Comparison of ENCODE assay signal across 7 mouse cellular contexts in genomic region chr16:20651076-20651946, GRCm38 (mm10). TPM values are rescaled to one million over a fixed set of nuclear protein-coding genes. Genes with fewer than 3 reads are reported as not detected.
DNase-seq lines count a peak whose midpoint lies in the region; ATAC-seq and TF ChIP-seq lines count a peak whose summit lies in the region.

Gene Psmd2 (plus strand): TSS chr16:20651652.

- ATAC-seq in embryonic facial prominence, embryonic 12.5 days (ENCODE audit: insufficient number of reproducible peaks, insufficient read depth, low FRiP score, low TSS enrichment) = peak; percentile 95
- ATAC-seq in limb, embryonic 12.5 days (ENCODE audit: insufficient number of reproducible peaks, insufficient read depth, low FRiP score, low TSS enrichment, low read depth) = peak; percentile 93
- peak; percentile 98 for ATAC-seq in midbrain, embryonic 15.5 days (replicated peaks)

- peaks cover 19% of the 10 kb centered on the region for H3K36me3 ChIP-seq in embryonic facial prominence, embryonic 12.5 days
- peaks cover 4% of the 10 kb centered on the region; the same call in 1 of the 2 replicates for H3K36me3 ChIP-seq in kidney, adult 2 months (ENCODE audit: control insufficient read depth, insufficient read depth, low read length)
- peaks cover 27% of the 10 kb centered on the region for H3K36me3 ChIP-seq in limb, embryonic 12.5 days
- H3K36me3 ChIP-seq in midbrain, embryonic 15.5 days (replicated peaks) = peaks cover 18% of the 10 kb centered on the region; the same call in 1 of the 2 replicates
- peaks cover 18% of the 10 kb centered on the region for H3K36me3 ChIP-seq in spleen, adult 2 months (ENCODE audit: control insufficient read depth, insufficient read depth, low read length)

- no peaks in the 10 kb centered on the region for H3K27me3 ChIP-seq in embryonic facial prominence, embryonic 12.5 days
- no peaks in the 10 kb centered on the region for H3K27me3 ChIP-seq in kidney, adult 2 months (replicated peaks; ENCODE audit: control insufficient read depth, insufficient read depth, low read length)
- no peaks in the 10 kb centered on the region for H3K27me3 ChIP-seq in limb, embryonic 12.5 days
- no peaks in the 10 kb centered on the region for H3K27me3 ChIP-seq in midbrain, embryonic 15.5 days (replicated peaks)
- H3K27me3 ChIP-seq in spleen, adult 2 months (ENCODE audit: control insufficient read depth, insufficient read depth, low read length) = no peaks in the 10 kb centered on the region

- H3K27ac ChIP-seq in embryonic facial prominence, embryonic 12.5 days = peak within 1 kb of the TSS; percentile 64
- peak within 1 kb of the TSS; percentile 52 for H3K27ac ChIP-seq in kidney, adult 2 months (ENCODE audit: insufficient read depth, low read depth, low read length)
- peak within 1 kb of the TSS; percentile 70 for H3K27ac ChIP-seq in limb, embryonic 12.5 days
- H3K27ac ChIP-seq in midbrain, embryonic 15.5 days = peak within 1 kb of the TSS; percentile 83
- peak within 1 kb of the TSS; percentile 27 for H3K27ac ChIP-seq in spleen, adult 2 months (ENCODE audit: insufficient read depth, low read length)

- H3K4me3 ChIP-seq in embryonic facial prominence, embryonic 12.5 days = peak within 1 kb of the TSS; percentile 75
- H3K4me3 ChIP-seq in kidney, adult 2 months (ENCODE audit: insufficient read depth, low read depth, low read length) = peak within 1 kb of the TSS; percentile 67
- peak within 1 kb of the TSS; percentile 86 for H3K4me3 ChIP-seq in limb, embryonic 12.5 days (replicated peaks)
- peak within 1 kb of the TSS; percentile 90 for H3K4me3 ChIP-seq in midbrain, embryonic 15.5 days
- H3K4me3 ChIP-seq in spleen, adult 2 months (ENCODE audit: extremely low read depth, insufficient read depth, insufficient read length) = peak within 1 kb of the TSS; percentile 71

- peak; percentile 97 for DNase-seq in adrenal gland, postnatal 25 days
- DNase-seq in heart, adult 18-20 months = peak; percentile 97 to 99
- DNase-seq in kidney, adult 2 months = peak; percentile 98
- DNase-seq in spleen, adult 2 months (ENCODE audit: low read depth in 1 of 2, low spot score in 2 of 2) = peak; percentile 55 to 92

- H3K9me3 ChIP-seq in embryonic facial prominence, embryonic 12.5 days = no peaks in the 10 kb centered on the region
- no peaks in the 10 kb centered on the region for H3K9me3 ChIP-seq in limb, embryonic 12.5 days
- no peaks in the 10 kb centered on the region for H3K9me3 ChIP-seq in midbrain, embryonic 15.5 days

- no peak for TF ChIP-seq CTCF in kidney, adult 2 months (conservative IDR thresholded peaks at IDR 0.05; ENCODE audit: insufficient read depth, insufficient read length, low read depth, low read length)
- no peak for TF ChIP-seq CTCF in spleen, adult 2 months (IDR thresholded peaks at IDR 0.05; ENCODE audit: extremely low read depth, insufficient read depth, insufficient read length, insufficient replicate concordance)

- H3K9ac ChIP-seq in embryonic facial prominence, embryonic 12.5 days = peak within 1 kb of the TSS; percentile 91
- peak within 1 kb of the TSS; percentile 86 for H3K9ac ChIP-seq in limb, embryonic 12.5 days (replicated peaks)
- H3K9ac ChIP-seq in midbrain, embryonic 15.5 days = peak within 1 kb of the TSS; percentile 80

- WGBS in embryonic facial prominence, embryonic 12.5 days = 2% methylated on average over 46 of the region's 46 CpGs
- WGBS in kidney, adult 2 months = 1% methylated on average over 46 of the region's 46 CpGs
- 2% methylated on average over 46 of the region's 46 CpGs for WGBS in limb, embryonic 12.5 days
- whole genome bisulfite sequencing in midbrain, embryonic 15.5 days = 2% methylated on average over 46 of the region's 46 CpGs
- 1% methylated on average over 46 of the region's 46 CpGs for WGBS in spleen, adult 2 months

- H3K4me2 ChIP-seq in embryonic facial prominence, embryonic 12.5 days (replicated peaks) = peak within 1 kb of the TSS; percentile 92
- peak within 1 kb of the TSS; percentile 90 for H3K4me2 ChIP-seq in limb, embryonic 12.5 days
- peak within 1 kb of the TSS; percentile 93 for H3K4me2 ChIP-seq in midbrain, embryonic 15.5 days

- H3K4me1 ChIP-seq in embryonic facial prominence, embryonic 12.5 days = peaks cover 11% of the 10 kb centered on the region; the same call in 1 of the 2 replicates
- no peaks in the 10 kb centered on the region; the same call in 1 of the 2 replicates for H3K4me1 ChIP-seq in kidney, adult 2 months (ENCODE audit: control insufficient read depth, insufficient read depth, low read length)
- H3K4me1 ChIP-seq in limb, embryonic 12.5 days (replicated peaks) = peaks cover 13% of the 10 kb centered on the region
- peaks cover 23% of the 10 kb centered on the region for H3K4me1 ChIP-seq in midbrain, embryonic 15.5 days
- peaks cover 2% of the 10 kb centered on the region; the same call in 1 of the 2 replicates for H3K4me1 ChIP-seq in spleen, adult 2 months (ENCODE audit: control insufficient read depth, insufficient read depth, insufficient read length)

- TF ChIP-seq POLR2A in kidney, adult 2 months (IDR thresholded peaks at IDR 0.05; ENCODE audit: low read depth, low read length) = peak; percentile 42
- peak; percentile 50 for TF ChIP-seq POLR2A in spleen, adult 2 months (IDR thresholded peaks at IDR 0.05; ENCODE audit: low read depth, low read length)

RNA-seq across cellular contexts. Expression of gene Psmd2, which starts in this region (rescaled TPM):
- 279 and 296 TPM in 2 replicates for total RNA-seq in adrenal gland, postnatal 25 days (2021)
- polyA plus RNA-seq in embryonic facial prominence, embryonic 12.5 days (2016; fragmentation: Nextera tagmentation; extraction: Ambion mirVana) = 396 and 401 TPM in 2 replicates
- 100 to 1,000 TPM; 208 to 217 TPM for total RNA-seq in heart, adult 18-20 months (2021)
- polyA plus RNA-seq in kidney, adult 2 months (2012; rRNA removed) = 90.4 and 96.9 TPM in 2 replicates
- polyA plus RNA-seq in limb, embryonic 12.5 days (2016; fragmentation: Nextera tagmentation; extraction: Ambion mirVana) = 414 and 424 TPM in 2 replicates
- polyA plus RNA-seq in midbrain, embryonic 15.5 days (2015; fragmentation: Nextera tagmentation; extraction: Ambion mirVana) = 355 and 359 TPM in 2 replicates
- polyA plus RNA-seq in spleen, adult 2 months (2012; rRNA removed) = 41.8 and 42.7 TPM in 2 replicates

Comparison
In these comparisons a context has a peak if more than half of its experiments do, and no peak if none do; other contexts are left out.
1. Peak in every context shown above with its lines: DNase-seq, ATAC-seq, H3K4me3 ChIP-seq and H3K27ac ChIP-seq.
2. H3K27ac ChIP-seq: peak in every context shown above with its lines; median percentile 83 in midbrain, embryonic 15.5 days; 70 in limb, embryonic 12.5 days; 64 in embryonic facial prominence, embryonic 12.5 days; 52 in kidney, adult 2 months; 27 in spleen, adult 2 months.